17 mouse cellular contexts compared by ENCODE assay signal in the genomic region with DNA sequence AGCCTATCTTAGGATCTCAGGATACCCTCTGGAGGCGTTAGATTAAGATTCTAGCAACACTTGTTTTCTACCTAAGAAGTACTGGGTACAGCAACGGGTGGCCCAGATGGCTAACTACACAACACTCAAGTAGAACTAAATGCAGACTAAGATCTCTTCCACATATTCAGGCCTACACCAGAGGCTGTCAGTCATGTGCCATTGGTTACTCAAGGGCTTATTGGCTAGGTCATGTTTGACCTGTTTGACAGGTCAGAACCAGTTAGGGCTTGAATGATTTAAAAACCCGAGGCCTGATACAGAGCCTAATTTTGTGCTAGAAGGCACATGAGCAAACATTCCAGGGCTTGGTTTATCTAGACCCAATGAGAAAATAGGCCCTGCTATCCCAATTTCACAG. TPM values are rescaled to one million over a fixed set of nuclear protein-coding genes. Genes with fewer than 3 reads are reported as not detected.
DNase-seq lines count a peak whose midpoint lies in the region; ATAC-seq and TF ChIP-seq lines count a peak whose summit lies in the region.
"Had no signal": no experiment of that assay in that cellular context is flagged by ENCODE, and none has a peak within 500 bp of the region (broad histone marks: within the 10 kb centered on the region; RNA-seq: fewer than 3 reads in every experiment).

No protein-coding gene starts in this region.

- no peaks in the 10 kb centered on the region for H3K36me3 ChIP-seq in midbrain, embryonic 12.5 days
- peaks cover 4% of the 10 kb centered on the region; the same call in 1 of the 2 replicates for H3K36me3 ChIP-seq in midbrain, postnatal 0 days (ENCODE audit: insufficient read depth, low read length)
- H3K36me3 ChIP-seq in stomach, embryonic 15.5 days, result no peaks in the 10 kb centered on the region
- H3K36me3 ChIP-seq: embryonic facial prominence, embryonic 13.5 days; heart, embryonic 15.5 days; intestine, embryonic 15.5 days had no signal

- no peak for DNase-seq in frontal cortex, adult 2 months (ENCODE audit: extremely low spot score in 1 of 2, low spot score in 1 of 2)
- no peak for DNase-seq in midbrain, postnatal 0 days (ENCODE audit: low spot score)
- DNase-seq in gastrocnemius, adult 18-20 months (ENCODE audit: low spot score), result no peak

- 84% methylated on average over 3 of the region's 3 CpGs for WGBS in midbrain, embryonic 12.5 days
- 86% methylated on average over 3 of the region's 3 CpGs for WGBS in midbrain, postnatal 0 days
- 71% methylated on average over 3 of the region's 3 CpGs for WGBS in stomach, embryonic 15.5 days

- no peak overlapping the region for H3K4me3 ChIP-seq in midbrain, embryonic 12.5 days
- H3K4me3 ChIP-seq in midbrain, postnatal 0 days (ENCODE audit: low read depth, low read length), result no peak overlapping the region
- no peak overlapping the region for H3K4me3 ChIP-seq in stomach, embryonic 15.5 days (replicated peaks)
- H3K4me3 ChIP-seq: embryonic facial prominence, embryonic 13.5 days; gastrocnemius, adult 2 months; heart, embryonic 15.5 days; intestine, embryonic 15.5 days; limb, embryonic 10.5 days; megakaryocyte, embryonic 14.5 days had no signal

- no peak overlapping the region for H3K4me2 ChIP-seq in midbrain, embryonic 12.5 days (replicated peaks)
- H3K4me2 ChIP-seq in midbrain, postnatal 0 days (ENCODE audit: low read depth, low read length, poor library complexity, severe bottlenecking), result no peak overlapping the region
- no peak overlapping the region for H3K4me2 ChIP-seq in stomach, embryonic 15.5 days
- H3K4me2 ChIP-seq: embryonic facial prominence, embryonic 13.5 days; heart, embryonic 15.5 days; intestine, embryonic 15.5 days had no signal

- no peak for TF ChIP-seq CTCF in midbrain, postnatal 0 days (IDR thresholded peaks at IDR 0.05)

- H3K9ac ChIP-seq in midbrain, embryonic 12.5 days (replicated peaks), result no peak overlapping the region
- H3K9ac ChIP-seq in midbrain, postnatal 0 days (replicated peaks; ENCODE audit: low read length, poor library complexity, severe bottlenecking), result no peak overlapping the region
- no peak overlapping the region for H3K9ac ChIP-seq in stomach, embryonic 15.5 days
- H3K9ac ChIP-seq: heart, embryonic 15.5 days; intestine, embryonic 15.5 days; liver, postnatal 0 days had no signal

- no peaks in the 10 kb centered on the region for H3K27me3 ChIP-seq in midbrain, embryonic 12.5 days
- no peaks in the 10 kb centered on the region for H3K27me3 ChIP-seq in midbrain, postnatal 0 days (ENCODE audit: insufficient read depth, low read length)
- H3K27me3 ChIP-seq in stomach, embryonic 15.5 days (replicated peaks), result no peaks in the 10 kb centered on the region
- H3K27me3 ChIP-seq: embryonic facial prominence, embryonic 13.5 days; intestine, embryonic 15.5 days had no signal

- H3K4me1 ChIP-seq in midbrain, embryonic 12.5 days, result peaks cover 10% of the 10 kb centered on the region
- H3K4me1 ChIP-seq in midbrain, postnatal 0 days (ENCODE audit: insufficient read depth, low read length), result no peaks in the 10 kb centered on the region
- no peaks in the 10 kb centered on the region for H3K4me1 ChIP-seq in stomach, embryonic 15.5 days
- H3K4me1 ChIP-seq: heart, embryonic 15.5 days; intestine, embryonic 15.5 days had no signal

- no peak overlapping the region for H3K27ac ChIP-seq in midbrain, embryonic 12.5 days (replicated peaks)
- H3K27ac ChIP-seq in midbrain, postnatal 0 days (ENCODE audit: low read depth, low read length), result no peak overlapping the region
- no peak overlapping the region for H3K27ac ChIP-seq in stomach, embryonic 15.5 days
- H3K27ac ChIP-seq: embryonic facial prominence, embryonic 13.5 days; gastrocnemius, adult 2 months; heart, embryonic 15.5 days; intestine, embryonic 15.5 days; limb, embryonic 10.5 days had no signal

- no peaks in the 10 kb centered on the region for H3K9me3 ChIP-seq in midbrain, embryonic 12.5 days
- no peaks in the 10 kb centered on the region for H3K9me3 ChIP-seq in midbrain, postnatal 0 days (ENCODE audit: low read length)
- no peaks in the 10 kb centered on the region for H3K9me3 ChIP-seq in stomach, embryonic 15.5 days
- H3K9me3 ChIP-seq: embryonic facial prominence, embryonic 13.5 days; heart, embryonic 15.5 days; intestine, embryonic 15.5 days; limb, embryonic 10.5 days; megakaryocyte, embryonic 14.5 days had no signal

- ATAC-seq in frontal cortex, adult (ENCODE audit: low TSS enrichment), result peak; percentile 24; the same call in 1 of the 2 replicates
- ATAC-seq in midbrain, embryonic 12.5 days (ENCODE audit: low FRiP score, low read depth), result 0 out of 2 replicates have a peak, but pooled peaks have one; percentile 16
- no peak for ATAC-seq in midbrain, postnatal 0 days (ENCODE audit: low FRiP score)
- ATAC-seq in megakaryocyte-erythroid progenitor cell, adult 5-6 weeks (replicated peaks; ENCODE audit: low FRiP score, low TSS enrichment, poor library complexity, severe bottlenecking), result peak; percentile 34; the same call in 1 of the 2 replicates
- ATAC-seq in stomach, embryonic 15.5 days (ENCODE audit: insufficient read depth, low FRiP score, low read depth), result 0 out of 2 replicates have a peak, but pooled peaks have one; percentile 58

RNA-seq across cellular contexts. Expression of gene Nr5a1, which starts 25.5 kb away (rescaled TPM):
- polyA plus RNA-seq in frontal cortex, adult 2 months (2012; rRNA removed), result 0.06 and 0.11 TPM in 2 replicates
- 0.29 and 0.39 TPM in 2 replicates for polyA plus RNA-seq in midbrain, embryonic 12.5 days (2016; fragmentation: Nextera tagmentation; extraction: Ambion mirVana)
- total RNA-seq in midbrain, postnatal 0 days (2014; rRNA removed), result 0.11 and 0.61 TPM in 2 replicates
- 1.2 and 2.1 TPM in 2 replicates for polyA plus RNA-seq in midbrain, postnatal 0 days (2015; fragmentation: Nextera tagmentation; extraction: Ambion mirVana)
- not detected in 2 replicates for total RNA-seq in megakaryocyte-erythroid progenitor cell, adult 5-6 weeks (2014; fragmentation: Nextera tagmentation)
- not detected in 2 replicates for total RNA-seq in megakaryocyte-erythroid progenitor cell, adult 5-6 weeks (2017)
- 1.1 and 1.2 TPM in 2 replicates for polyA plus RNA-seq in stomach, embryonic 15.5 days (2015; fragmentation: Nextera tagmentation; extraction: Ambion mirVana)
- total RNA-seq in gastrocnemius, adult 18-20 months (2021), result not detected
- total RNA-seq: gastrocnemius, adult 2 months; granulocyte monocyte progenitor cell, adult 5-6 weeks; hematopoietic stem cell, adult 5-6 weeks; liver, adult 2 months had no signal
- polyA plus RNA-seq: heart, embryonic 15.5 days; limb, embryonic 10.5 days; liver, adult 2 months; liver, postnatal 0 days had no signal
